In the genomic region with DNA sequence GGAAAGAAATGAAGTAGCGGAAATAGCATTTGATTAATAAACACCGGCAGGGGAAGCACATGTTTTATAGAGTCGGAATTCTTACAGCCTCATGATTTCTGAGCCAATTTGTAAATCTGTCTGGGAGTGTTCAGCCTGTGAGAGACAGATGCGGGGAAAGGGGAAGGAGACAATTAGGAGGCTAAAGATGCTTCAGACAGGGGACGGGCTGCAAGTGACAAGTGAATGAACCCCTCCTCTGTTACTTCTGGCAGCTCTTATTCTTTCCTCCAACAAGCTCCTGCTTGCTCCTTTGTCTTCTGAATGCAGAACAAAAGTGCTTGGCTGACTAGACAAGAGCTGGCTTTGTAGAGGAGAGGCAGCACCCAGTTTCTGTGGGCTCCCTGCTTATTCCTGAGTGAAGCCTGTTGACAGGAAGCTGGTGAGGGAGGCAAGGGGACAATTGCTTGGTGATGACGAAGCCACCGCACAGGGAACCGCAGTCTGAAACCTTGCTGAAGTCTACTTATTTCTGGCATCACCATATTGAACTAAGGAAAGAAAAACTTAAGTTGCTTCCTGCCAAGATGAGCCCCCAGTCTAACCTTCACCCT, we compare ENCODE assay signal across 16 mouse cellular contexts.
DNase-seq lines count a peak whose midpoint lies in the region; ATAC-seq and TF ChIP-seq lines count a peak whose summit lies in the region.
"Had no signal": no experiment of that assay in that cellular context is flagged by ENCODE, and none has a peak within 500 bp of the region (broad histone marks: within the 10 kb centered on the region; RNA-seq: fewer than 3 reads in every experiment).

No protein-coding gene starts in this region.

- WGBS in forebrain, embryonic 12.5 days, result 25% methylated on average over 8 of the region's 8 CpGs
- 37% methylated on average over 8 of the region's 8 CpGs for WGBS in forebrain, embryonic 11.5 days
- 13% methylated on average over 8 of the region's 8 CpGs for WGBS in forebrain, embryonic 16.5 days
- 39% methylated on average over 8 of the region's 8 CpGs for WGBS in midbrain, embryonic 12.5 days

- H3K27ac ChIP-seq in forebrain, embryonic 12.5 days, result 0 out of 2 replicates have a peak overlapping the region, but pooled peaks have one; percentile 3
- H3K27ac ChIP-seq in forebrain, embryonic 11.5 days (ENCODE audit: low read depth, low read length), result no peak overlapping the region
- H3K27ac ChIP-seq in forebrain, embryonic 16.5 days (ENCODE audit: low read length), result peak overlapping the region; percentile 69
- H3K27ac ChIP-seq in midbrain, embryonic 12.5 days (replicated peaks), result peak overlapping the region; percentile 25; the same call in 1 of the 2 replicates
- H3K27ac ChIP-seq: heart, embryonic 13.5 days; layer of hippocampus, adult 2 months; limb, embryonic 12.5 days; liver, embryonic 13.5 days had no signal

- H3K9me3 ChIP-seq in forebrain, embryonic 12.5 days, result no peaks in the 10 kb centered on the region
- H3K9me3 ChIP-seq in forebrain, embryonic 11.5 days (ENCODE audit: control insufficient read depth, low read length), result no peaks in the 10 kb centered on the region
- no peaks in the 10 kb centered on the region for H3K9me3 ChIP-seq in forebrain, embryonic 16.5 days (ENCODE audit: control insufficient read depth, low read length)
- H3K9me3 ChIP-seq in midbrain, embryonic 12.5 days, result no peaks in the 10 kb centered on the region
- H3K9me3 ChIP-seq: heart, embryonic 13.5 days; limb, embryonic 12.5 days; liver, embryonic 13.5 days had no signal

- H3K36me3 ChIP-seq in forebrain, embryonic 12.5 days (replicated peaks), result no peaks in the 10 kb centered on the region
- no peaks in the 10 kb centered on the region for H3K36me3 ChIP-seq in forebrain, embryonic 11.5 days (ENCODE audit: control insufficient read depth, insufficient read depth, low read length)
- H3K36me3 ChIP-seq in forebrain, embryonic 16.5 days (ENCODE audit: control insufficient read depth, insufficient read depth), result no peaks in the 10 kb centered on the region
- H3K36me3 ChIP-seq in midbrain, embryonic 12.5 days, result no peaks in the 10 kb centered on the region
- H3K36me3 ChIP-seq: heart, embryonic 13.5 days; limb, embryonic 12.5 days; liver, embryonic 13.5 days had no signal

- H3K4me2 ChIP-seq in forebrain, embryonic 12.5 days, result peak overlapping the region; percentile 13; the same call in 1 of the 2 replicates
- H3K4me2 ChIP-seq in forebrain, embryonic 11.5 days (ENCODE audit: low read depth, low read length, severe bottlenecking), result no peak overlapping the region
- no peak overlapping the region for H3K4me2 ChIP-seq in forebrain, embryonic 16.5 days (ENCODE audit: low read length)
- H3K4me2 ChIP-seq in midbrain, embryonic 12.5 days (replicated peaks), result no peak overlapping the region
- H3K4me2 ChIP-seq: heart, embryonic 13.5 days; limb, embryonic 12.5 days; liver, embryonic 13.5 days had no signal

- H3K9ac ChIP-seq in forebrain, embryonic 12.5 days, result peak overlapping the region; percentile 9; the same call in 1 of the 2 replicates
- no peak overlapping the region for H3K9ac ChIP-seq in forebrain, embryonic 11.5 days (ENCODE audit: low read length)
- H3K9ac ChIP-seq in forebrain, embryonic 16.5 days (replicated peaks; ENCODE audit: low read depth, low read length), result no peak overlapping the region; the same call in 1 of the 2 replicates
- no peak overlapping the region for H3K9ac ChIP-seq in midbrain, embryonic 12.5 days (replicated peaks)
- H3K9ac ChIP-seq: heart, embryonic 13.5 days; limb, embryonic 12.5 days; liver, embryonic 13.5 days had no signal

- H3K4me1 ChIP-seq in forebrain, embryonic 12.5 days, result peaks cover 22% of the 10 kb centered on the region
- peaks cover 7% of the 10 kb centered on the region; the same call in 1 of the 2 replicates for H3K4me1 ChIP-seq in forebrain, embryonic 11.5 days (replicated peaks; ENCODE audit: control insufficient read depth, insufficient read depth, low read length)
- H3K4me1 ChIP-seq in forebrain, embryonic 16.5 days (replicated peaks; ENCODE audit: control insufficient read depth, insufficient read depth, low read length), result peaks cover 10% of the 10 kb centered on the region
- H3K4me1 ChIP-seq in midbrain, embryonic 12.5 days, result peaks cover 14% of the 10 kb centered on the region
- H3K4me1 ChIP-seq: heart, embryonic 13.5 days; liver, embryonic 13.5 days had no signal

- no peak for TF ChIP-seq CTCF in brain, embryonic 14.5 days (IDR thresholded peaks at IDR 0.05; ENCODE audit: borderline replicate concordance, extremely low read depth, insufficient read depth, insufficient read length)

- TF ChIP-seq POLR2A in brain, embryonic 14.5 days (IDR thresholded peaks at IDR 0.05; ENCODE audit: borderline replicate concordance, extremely low read depth, insufficient read depth, insufficient read length, poor library complexity, severe bottlenecking), result no peak

- no peak overlapping the region for H3K4me3 ChIP-seq in forebrain, embryonic 12.5 days (replicated peaks)
- H3K4me3 ChIP-seq in forebrain, embryonic 11.5 days (ENCODE audit: low read depth, low read length), result no peak overlapping the region
- no peak overlapping the region for H3K4me3 ChIP-seq in forebrain, embryonic 16.5 days (replicated peaks; ENCODE audit: low read length)
- H3K4me3 ChIP-seq in midbrain, embryonic 12.5 days, result no peak overlapping the region
- H3K4me3 ChIP-seq: heart, embryonic 13.5 days; layer of hippocampus, adult 2 months; limb, embryonic 12.5 days; liver, embryonic 13.5 days had no signal

- DNase-seq in forebrain, embryonic 11.5 days (ENCODE audit: low spot score), result no peak
- peak; percentile 86 for DNase-seq in brain, embryonic 14.5 days (ENCODE audit: low read depth)
- no peak for DNase-seq in cerebellum, postnatal 36 days
- no peak for DNase-seq in kidney, adult 8-10 months
- DNase-seq in heart, adult 9 months (ENCODE audit: low spot score in 2 of 2), result no peak
- DNase-seq: adrenal gland, postnatal 10 days; cerebellum, adult 2 months; heart, postnatal 36 days; liver, embryonic 13.5 days had no signal

- ATAC-seq in forebrain, embryonic 12.5 days (ENCODE audit: low FRiP score), result no peak
- no peak for ATAC-seq in forebrain, embryonic 11.5 days (replicated peaks; ENCODE audit: low FRiP score)
- ATAC-seq in forebrain, embryonic 16.5 days, result peak; percentile 84
- ATAC-seq in midbrain, embryonic 12.5 days (ENCODE audit: low FRiP score, low read depth), result no peak
- ATAC-seq: intestine, embryonic 16.5 days had no signal

- H3K27me3 ChIP-seq in forebrain, embryonic 12.5 days, result no peaks in the 10 kb centered on the region; the same call in 1 of the 2 replicates
- H3K27me3 ChIP-seq in forebrain, embryonic 11.5 days (ENCODE audit: control insufficient read depth, insufficient read depth, low read length), result no peaks in the 10 kb centered on the region
- H3K27me3 ChIP-seq in forebrain, embryonic 16.5 days (replicated peaks; ENCODE audit: control insufficient read depth, insufficient read depth, low read length), result no peaks in the 10 kb centered on the region
- 0 out of 2 replicates have a peak, but pooled peaks cover 5% of the 10 kb centered on the region for H3K27me3 ChIP-seq in midbrain, embryonic 12.5 days
- H3K27me3 ChIP-seq: liver, embryonic 13.5 days had no signal
